Mouse (Mus musculus) liver, embryonic 16.5 days (tissue): ENCODE measurements around the gene Pmpca. TPM values are rescaled to one million over a fixed set of nuclear protein-coding genes. Genes with fewer than 3 reads are reported as not detected.
A peak's percentile ranks its signal among the peaks of the same experiment; 100 is the strongest.

Source experiments
- ATAC-seq: fragments of 200-750 bp; cut with Nextera tagmentation; 2 replicates; pipeline ENCODE4 v1.8.0; 2017; ENCODE audit warnings: low read depth, mild to moderate bottlenecking, moderate number of reproducible peaks, moderate library complexity
- H3K27ac ChIP-seq: fragments of 300-500 bp; sonication (generic); 2 replicates; pipeline ENCODE4 v1.5.1; 2014; ENCODE audit warnings: mild to moderate bottlenecking, low read length
- H3K27me3 ChIP-seq: fragments of 300-500 bp; sonication (generic); 2 replicates; pipeline ENCODE4 v1.6.1; 2014; ENCODE audit warnings: low read depth, low read length, mixed read lengths; ENCODE audit not compliant: control insufficient read depth, insufficient read depth
- H3K36me3 ChIP-seq: fragments of 300-500 bp; sonication (generic); 2 replicates; pipeline ENCODE4 v1.6.1; 2014; ENCODE audit warnings: mild to moderate bottlenecking; ENCODE audit not compliant: control insufficient read depth, insufficient read depth
- H3K4me1 ChIP-seq: fragments of 300-500 bp; sonication (generic); 2 replicates; pipeline ENCODE4 v1.6.1; 2014; ENCODE audit warnings: low read depth, low read length, mixed read lengths; ENCODE audit not compliant: control insufficient read depth
- H3K4me2 ChIP-seq: fragments of 300-500 bp; sonication (generic); 2 replicates; pipeline ENCODE4 v1.6.1; 2014; ENCODE audit warnings: low read depth, low read length, mixed read lengths
- H3K4me3 ChIP-seq: fragments of 300-500 bp; sonication (generic); 2 replicates; pipeline ENCODE4 v1.5.1; 2014; ENCODE audit warnings: low read depth, mild to moderate bottlenecking, low read length
- H3K9ac ChIP-seq: fragments of 300-500 bp; sonication (generic); 2 replicates; pipeline ENCODE4 v1.6.1; 2014; ENCODE audit warnings: low read depth, low read length
- H3K9me3 ChIP-seq: fragments of 300-500 bp; sonication (generic); replicated peaks from 2 replicates; pipeline ENCODE4 v1.6.1; 2016; ENCODE audit warnings: low read length; ENCODE audit not compliant: control insufficient read depth
- WGBS: fragments of 180-500 bp; shearing (Covaris S2); extraction: QIAGEN DNeasy Blood & Tissue Kit; methylation state at CpG from one replicate; pipeline ENCODE4 v1.1.7; 2014; ENCODE audit not compliant: insufficient replicate concordance; 5-methylcytosine and 5-hydroxymethylcytosine counted together
- polyA plus RNA-seq: library from polyadenylated mRNA; unstranded; fragments of >200 nt; fragmentation: Nextera tagmentation; extraction: Ambion mirVana; gene quantifications from 2 replicates; pipeline ENCODE4 v1.2.1, GENCODE M21; 2015

Pmpca gene
- 55.8 and 57.6 TPM in 2 replicates for polyA plus RNA-seq

- no peaks in the 10 kb centered on the region for H3K27me3 ChIP-seq
- under 1% methylated on average over 60 of the region's 60 CpGs for WGBS
- H3K27ac ChIP-seq, result peak within 1 kb of the TSS; percentile 78
- ATAC-seq, result peak; percentile 92
- peaks cover 20% of the 10 kb centered on the region for H3K4me1 ChIP-seq
- H3K36me3 ChIP-seq, result peaks cover 60% of the 10 kb centered on the region
- H3K9me3 ChIP-seq, result no peaks in the 10 kb centered on the region
- H3K4me2 ChIP-seq, result peak within 1 kb of the TSS; percentile 93
- peak within 1 kb of the TSS; percentile 94 for H3K4me3 ChIP-seq
- H3K9ac ChIP-seq, result peak within 1 kb of the TSS; percentile 94
Observed at GRCm38 (mm10) chr2:26389154-26389690, at the start of gene Pmpca, which contains the start of gene Entr1. Gene Pmpca (plus strand): TSS chr2:26389339. Gene Entr1 (minus strand): TSS chr2:26389316.

GRCm38 (mm10) chr2:26341510-26341981, 47.6 kb upstream of the Pmpca start:
- WGBS, result 79% methylated on average over 2 of the region's 2 CpGs
- peaks cover 5% of the 10 kb centered on the region for H3K4me1 ChIP-seq
- ATAC-seq, result no peak
- no peaks in the 10 kb centered on the region for H3K36me3 ChIP-seq
- H3K4me3 ChIP-seq, result no peak overlapping the region
- H3K27ac ChIP-seq, result no peak overlapping the region
- H3K4me2 ChIP-seq, result no peak overlapping the region
- H3K9me3 ChIP-seq, result no peaks in the 10 kb centered on the region
- H3K27me3 ChIP-seq, result no peaks in the 10 kb centered on the region
- no peak overlapping the region for H3K9ac ChIP-seq

GRCm38 (mm10) chr2:26342044-26342443, 47.1 kb upstream of the Pmpca start:
- Histone ChIP-seq H3K27me3 (no peaks in the 10 kb centered on the region), H3K9me3 (no peaks in the 10 kb centered on the region), H3K4me3 (no peak overlapping the region), H3K4me2 (no peak overlapping the region), H3K9ac (no peak overlapping the region), H3K36me3 (no peaks in the 10 kb centered on the region), H3K27ac (no peak overlapping the region), H3K4me1 (peaks cover 5% of the 10 kb centered on the region)
- ATAC-seq, result peak; percentile 59
- WGBS, result 66% methylated on average over 10 of the region's 10 CpGs

DNA sequence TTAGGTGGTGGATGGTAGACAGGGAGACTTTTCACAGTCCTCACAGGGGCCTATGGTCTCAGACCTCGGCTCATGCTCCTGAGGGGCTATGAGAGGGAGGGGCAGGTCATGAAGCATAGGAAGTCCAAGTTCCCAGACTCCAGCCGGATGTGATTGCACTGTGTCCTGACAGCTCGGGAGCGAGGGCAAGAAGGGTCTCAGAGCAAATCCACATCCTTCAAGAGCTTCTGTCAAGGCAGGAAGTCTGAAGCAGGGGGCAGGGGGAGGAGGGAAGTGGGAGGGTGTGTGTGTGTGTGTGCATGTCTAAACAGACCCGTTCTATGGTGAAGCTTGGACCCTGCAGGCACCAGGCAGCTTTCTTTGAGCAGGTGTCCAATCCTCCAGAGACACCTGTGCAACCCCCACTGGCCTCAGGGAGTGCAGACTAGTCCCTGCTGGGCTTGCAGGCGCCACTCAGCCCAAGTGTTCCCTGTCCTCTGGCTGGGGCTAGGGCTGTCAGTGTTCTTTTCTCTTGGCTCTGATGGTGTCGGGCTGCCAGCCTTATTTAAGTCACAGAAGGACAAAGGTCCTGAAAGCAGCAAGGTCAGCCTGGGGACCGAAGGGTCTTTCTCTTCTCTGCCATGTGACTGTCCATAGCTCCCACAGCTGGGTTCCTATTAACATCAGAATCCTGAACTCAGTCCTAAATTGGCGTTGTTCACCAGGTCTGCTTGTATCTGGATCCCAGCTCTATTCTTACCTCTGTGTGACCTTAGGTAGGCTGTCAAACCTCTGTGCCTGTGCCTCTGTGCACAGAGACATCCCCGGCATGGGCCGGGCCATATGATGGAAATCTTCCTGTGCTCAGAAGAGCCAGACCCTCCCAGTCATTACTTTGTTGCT, 46.3 kb upstream of the Pmpca start:
- no peak overlapping the region for H3K27ac ChIP-seq
- H3K36me3 ChIP-seq, result no peaks in the 10 kb centered on the region
- H3K4me3 ChIP-seq, result no peak overlapping the region
- no peaks in the 10 kb centered on the region for H3K27me3 ChIP-seq
- no peak overlapping the region for H3K4me2 ChIP-seq
- no peaks in the 10 kb centered on the region for H3K9me3 ChIP-seq
- ATAC-seq, result peak; percentile 10; the same call in 1 of the 2 replicates
- H3K4me1 ChIP-seq, result peaks cover 5% of the 10 kb centered on the region
- WGBS, result 51% methylated on average over 11 of the region's 11 CpGs
- H3K9ac ChIP-seq, result no peak overlapping the region

DNA sequence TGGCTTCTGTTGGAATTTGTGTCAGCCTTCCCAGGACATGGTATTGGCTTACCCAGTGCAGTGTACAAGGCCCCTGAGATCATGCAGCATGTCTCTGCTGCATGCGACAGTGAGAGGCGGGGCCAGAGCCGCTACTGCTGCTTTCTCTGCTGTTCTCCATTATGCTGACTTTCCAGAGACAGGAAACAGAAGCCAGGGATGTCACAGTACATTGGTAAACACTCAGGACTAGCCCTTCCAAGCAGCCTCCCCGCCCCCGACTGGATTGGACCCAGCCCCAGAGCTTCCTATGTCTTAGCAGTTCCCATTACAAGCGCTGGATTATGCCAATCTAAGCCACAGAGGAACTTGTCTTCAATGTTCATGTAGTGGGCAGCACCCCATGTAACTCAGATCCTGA, 40.9 kb upstream of the Pmpca start:
- H3K27ac ChIP-seq, result 0 out of 2 replicates have a peak overlapping the region, but pooled peaks have one; percentile 22
- 74% methylated on average over 6 of the region's 6 CpGs for WGBS
- H3K9ac ChIP-seq, result no peak overlapping the region
- H3K9me3 ChIP-seq, result no peaks in the 10 kb centered on the region
- no peak overlapping the region for H3K4me3 ChIP-seq
- ATAC-seq, result no peak
- no peak overlapping the region for H3K4me2 ChIP-seq
- H3K27me3 ChIP-seq, result no peaks in the 10 kb centered on the region
- peaks cover 16% of the 10 kb centered on the region for H3K4me1 ChIP-seq
- 0 out of 2 replicates have a peak, but pooled peaks cover 3% of the 10 kb centered on the region for H3K36me3 ChIP-seq

DNA sequence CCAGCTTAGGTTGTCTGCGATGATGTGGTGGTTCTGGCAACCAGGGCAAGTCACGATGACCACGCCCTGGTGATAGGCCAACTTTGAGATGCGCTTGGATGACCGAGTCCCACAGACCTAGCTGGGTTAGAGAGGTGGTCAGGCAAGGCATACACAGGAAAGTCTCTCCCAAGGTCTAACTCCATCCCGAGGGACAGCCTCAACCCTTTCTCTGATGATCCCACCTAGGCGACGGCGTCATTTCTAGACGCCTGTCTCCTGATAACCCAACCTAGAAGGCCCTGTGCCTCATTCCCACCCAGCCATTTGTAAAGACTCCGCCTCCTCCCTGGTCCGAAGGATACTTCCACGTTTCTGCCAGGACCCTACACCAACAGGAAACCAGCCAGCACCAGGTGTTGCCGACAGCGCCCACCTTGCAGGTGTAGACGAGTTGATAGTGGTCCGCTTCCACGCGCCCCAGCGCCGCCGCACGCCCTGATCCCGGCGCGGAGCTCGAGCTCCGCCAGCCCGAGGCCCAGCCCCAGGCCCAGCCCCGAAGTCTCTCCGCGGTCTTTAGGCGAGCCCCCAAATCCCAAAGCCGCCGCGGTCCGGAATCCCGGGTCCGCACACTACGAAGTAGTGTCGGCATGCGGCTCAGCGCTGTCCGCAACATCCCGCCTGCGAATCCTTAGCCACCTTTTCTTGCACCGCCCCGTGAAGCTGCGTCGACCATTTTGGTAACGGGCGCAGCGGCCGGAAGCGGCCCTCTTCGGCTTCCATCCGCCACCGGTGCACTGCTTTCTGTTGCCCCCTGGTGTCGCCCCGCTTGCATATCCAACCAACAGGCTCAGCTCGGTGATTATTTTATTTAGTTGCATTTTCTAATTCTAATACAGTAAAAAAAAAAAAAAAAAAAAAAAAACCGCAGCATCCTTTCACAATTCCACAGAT, 37.5 kb upstream of the Pmpca start, which contains the start of gene Dnlz:
Gene Dnlz (minus strand): TSS at position 753 of the 933 bp plus-strand sequence.
- Histone ChIP-seq H3K4me2 (peak within 1 kb of the TSS; percentile 96), H3K4me3 (peak within 1 kb of the TSS; percentile 69), H3K9ac (peak within 1 kb of the TSS; percentile 87), H3K9me3 (no peaks in the 10 kb centered on the region), H3K4me1 (peaks cover 16% of the 10 kb centered on the region), H3K27me3 (no peaks in the 10 kb centered on the region), H3K36me3 (0 out of 2 replicates have a peak, but pooled peaks cover 3% of the 10 kb centered on the region), H3K27ac (peak within 1 kb of the TSS; percentile 59)
- peak; percentile 81 for ATAC-seq
- WGBS, result under 1% methylated on average over 62 of the region's 62 CpGs

GRCm38 (mm10) chr2:26352291-26352910, 36.7 kb upstream of the Pmpca start:
- Histone ChIP-seq H3K4me3 (peak overlapping the region; percentile 69), H3K27me3 (no peaks in the 10 kb centered on the region), H3K36me3 (0 out of 2 replicates have a peak, but pooled peaks cover 3% of the 10 kb centered on the region), H3K27ac (peak overlapping the region; percentile 59), H3K4me1 (peaks cover 16% of the 10 kb centered on the region), H3K9ac (peak overlapping the region; percentile 87), H3K9me3 (no peaks in the 10 kb centered on the region), H3K4me2 (peak overlapping the region; percentile 96)
- 5% methylated on average over 36 of the region's 36 CpGs for WGBS
- ATAC-seq, result peak; percentile 23
